Mouse (Mus musculus): ENCODE measurements around the gene Xpr1.

GRCm38 (mm10) chr1:155249896-155250295, 167.3 kb downstream of the Xpr1 start:
- TF ChIP-seq CTCF (IDR thresholded peaks at IDR 0.05; ENCODE audit: low read depth, low read length), result no peak
- TF ChIP-seq POLR2A (IDR thresholded peaks at IDR 0.05; ENCODE audit: insufficient read depth, low read length), result no peak
- TF ChIP-seq EP300 (IDR thresholded peaks at IDR 0.05; ENCODE audit: insufficient read depth, low read depth, low read length), result no peak

Measured in ES-Bruce4 (cell line).